In the genomic region with DNA sequence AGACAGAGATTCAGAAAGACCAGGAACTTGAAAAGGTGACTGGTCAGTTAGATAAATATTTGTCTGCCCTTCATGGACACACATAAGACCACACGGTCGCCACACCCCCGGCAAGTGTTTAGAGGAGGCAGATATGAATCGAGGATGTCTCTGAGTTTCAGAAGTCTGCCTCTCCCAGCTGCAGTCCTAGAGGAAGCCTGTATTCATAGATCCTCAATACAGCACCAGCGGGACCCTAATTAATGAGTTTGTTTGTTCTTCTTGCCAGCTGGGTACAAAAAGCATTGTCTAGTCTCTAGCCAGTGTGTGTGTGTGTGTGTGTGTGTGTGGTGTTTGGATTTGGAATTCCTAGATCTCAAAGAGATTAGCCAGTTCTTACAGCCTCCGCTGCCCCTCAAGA, we compare ENCODE assay signal across 11 mouse cellular contexts.
DNase-seq lines count a peak whose midpoint lies in the region; ATAC-seq and TF ChIP-seq lines count a peak whose summit lies in the region.
"Had no signal": no experiment of that assay in that cellular context is flagged by ENCODE, and none has a peak within 500 bp of the region (broad histone marks: within the 10 kb centered on the region; RNA-seq: fewer than 3 reads in every experiment).

No protein-coding gene starts in this region.

- no peak for TF ChIP-seq CTCF in brain, embryonic 14.5 days (IDR thresholded peaks at IDR 0.05; ENCODE audit: borderline replicate concordance, extremely low read depth, insufficient read depth, insufficient read length)

- DNase-seq in layer of hippocampus, adult 11-12 months (ENCODE audit: low spot score) = peak; percentile 25
- no peak for DNase-seq in layer of hippocampus, postnatal 36 days
- DNase-seq in brain, embryonic 14.5 days (ENCODE audit: low read depth) = peak; percentile 87
- peak; percentile 71 for DNase-seq in lung, postnatal 36 days
- DNase-seq in heart, postnatal 4 days = no peak
- no peak for DNase-seq in thymus, postnatal 25 days
- DNase-seq: cerebellum, postnatal 36 days; heart, adult 18-20 months; heart, postnatal 36 days; right cerebral cortex, adult 18-20 months had no signal

- no peak overlapping the region for H3K27ac ChIP-seq in forebrain, embryonic 13.5 days

- no peak overlapping the region for H3K4me2 ChIP-seq in forebrain, embryonic 13.5 days

- no peaks in the 10 kb centered on the region for H3K36me3 ChIP-seq in forebrain, embryonic 13.5 days (ENCODE audit: poor library complexity, severe bottlenecking)

- H3K4me1 ChIP-seq in forebrain, embryonic 13.5 days = peaks cover 39% of the 10 kb centered on the region

- no peaks in the 10 kb centered on the region for H3K9me3 ChIP-seq in forebrain, embryonic 13.5 days (replicated peaks)

- H3K9ac ChIP-seq in forebrain, embryonic 13.5 days = no peak overlapping the region

- no peak for TF ChIP-seq POLR2A in brain, embryonic 14.5 days (IDR thresholded peaks at IDR 0.05; ENCODE audit: borderline replicate concordance, extremely low read depth, insufficient read depth, insufficient read length, poor library complexity, severe bottlenecking)

- H3K27me3 ChIP-seq in forebrain, embryonic 13.5 days = no peaks in the 10 kb centered on the region

- WGBS in forebrain, embryonic 13.5 days = 6% methylated on average over 6 of the region's 6 CpGs

- peak; percentile 74; the same call in 1 of the 2 replicates for ATAC-seq in forebrain, embryonic 13.5 days

- H3K4me3 ChIP-seq in forebrain, embryonic 13.5 days = no peak overlapping the region

Comparison
In these comparisons a context has a peak if more than half of its experiments do, and no peak if none do; other contexts are left out.
1. DNase-seq: peak in layer of hippocampus, adult 11-12 months (single experiment), brain, embryonic 14.5 days (single experiment) and lung, postnatal 36 days (single experiment); none in layer of hippocampus, postnatal 36 days (0 of 2), heart, postnatal 4 days (single experiment) and thymus, postnatal 25 days (single experiment).